Mouse (Mus musculus) fat pad, adult 2 months (tissue): Measurements from ENCODE around the gene Spib.

Experiments
- DNase-seq: peaks from one replicate; pipeline ENCODE4 v3.0.0-alpha.2; 2011; ENCODE audit warnings: low read depth, low spot score; ENCODE audit errors: extremely low read depth

The Spib gene

DNA sequence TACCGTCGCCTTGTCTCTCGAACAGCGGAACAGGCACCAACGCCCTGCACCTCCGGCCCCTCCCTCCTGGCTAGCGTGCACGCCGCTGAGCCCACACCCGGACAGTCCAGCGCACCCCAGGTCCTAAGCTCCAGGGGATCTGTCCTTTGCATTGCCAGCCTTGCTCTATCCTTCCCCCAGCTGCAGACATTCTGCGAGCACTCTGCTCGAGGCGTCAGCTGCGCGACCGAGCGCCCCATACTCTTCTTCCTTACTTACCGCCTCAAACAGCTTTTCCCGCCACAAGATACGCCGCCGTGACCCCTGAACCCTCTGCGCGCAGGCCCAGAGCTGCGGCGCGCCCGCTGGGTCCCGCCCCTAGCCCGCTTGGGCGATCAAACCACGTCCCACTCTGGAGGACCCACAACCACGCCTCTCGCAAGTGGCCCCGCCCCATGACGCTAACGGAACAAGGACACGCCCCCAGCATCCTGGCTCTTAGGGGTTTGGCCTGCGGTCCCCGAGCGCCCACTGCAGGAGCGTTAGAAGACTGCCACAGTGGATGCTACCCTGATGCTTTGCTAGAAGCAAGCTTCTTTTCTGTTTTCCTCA lies 16.7 kb upstream of the Spib start, which contains the start of gene Pold1:
Pold1 (minus strand) TSS at position 353 of the 591 bp plus-strand sequence.
- peak; percentile 63 for DNase-seq

DNA sequence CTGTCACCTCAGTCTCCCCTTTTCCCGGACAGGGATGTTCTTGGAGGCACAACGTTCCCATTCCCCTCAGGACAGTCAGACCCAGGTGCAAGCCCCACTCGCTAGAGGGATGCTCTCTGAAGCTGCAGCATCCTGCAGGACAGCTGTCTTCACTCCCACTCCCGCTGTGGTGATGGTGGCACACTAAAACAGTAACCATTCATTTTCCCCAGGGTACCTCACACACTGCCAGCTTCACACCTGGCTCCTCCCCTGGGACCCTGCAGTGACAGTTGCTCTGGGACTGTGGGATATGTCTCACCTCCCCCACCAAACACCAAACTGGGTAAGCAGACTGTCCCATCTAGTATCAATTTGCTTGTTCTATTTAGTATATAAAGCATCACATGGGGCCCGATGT lies 15.9 kb upstream of the Spib start:
- no peak for DNase-seq

DNA sequence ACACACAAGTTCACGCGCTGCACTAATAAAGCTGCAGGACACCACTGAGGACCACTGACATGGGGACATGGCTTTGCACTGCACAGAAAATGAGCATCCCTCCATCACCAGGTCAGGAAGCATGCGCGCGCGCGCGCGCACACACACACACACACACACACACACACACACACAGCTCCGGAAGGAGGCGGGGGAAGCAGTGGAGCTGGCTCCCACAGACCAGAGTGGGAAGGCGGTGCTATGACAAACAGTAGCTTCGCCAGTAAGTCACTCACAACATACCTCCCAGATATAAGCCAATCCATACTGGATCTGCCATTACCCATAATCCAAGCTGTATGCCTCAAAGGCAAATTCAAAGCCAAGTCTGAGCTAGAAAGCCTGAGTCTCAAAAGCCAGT lies 15.2 kb upstream of the Spib start:
- DNase-seq = no peak

DNA sequence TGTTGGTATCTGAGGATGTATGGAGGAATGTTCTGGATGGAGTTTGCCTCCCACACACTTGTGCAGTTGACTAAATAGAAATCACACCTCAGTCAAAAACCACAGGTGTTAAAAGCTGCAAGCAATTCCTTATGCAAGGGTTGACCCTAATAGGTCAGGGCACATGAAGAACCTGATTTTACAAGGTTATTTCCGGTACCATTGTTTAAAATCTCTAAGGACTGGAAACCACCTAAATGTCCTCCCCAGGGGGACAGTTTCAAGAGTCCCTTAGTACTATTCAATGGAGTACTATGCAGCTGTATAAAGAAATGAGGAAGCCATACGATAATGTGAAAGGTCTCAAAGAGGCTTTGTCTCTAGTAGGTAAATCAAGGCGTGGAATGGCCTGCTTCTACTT lies 14.4 kb upstream of the Spib start:
- DNase-seq = no peak

DNA sequence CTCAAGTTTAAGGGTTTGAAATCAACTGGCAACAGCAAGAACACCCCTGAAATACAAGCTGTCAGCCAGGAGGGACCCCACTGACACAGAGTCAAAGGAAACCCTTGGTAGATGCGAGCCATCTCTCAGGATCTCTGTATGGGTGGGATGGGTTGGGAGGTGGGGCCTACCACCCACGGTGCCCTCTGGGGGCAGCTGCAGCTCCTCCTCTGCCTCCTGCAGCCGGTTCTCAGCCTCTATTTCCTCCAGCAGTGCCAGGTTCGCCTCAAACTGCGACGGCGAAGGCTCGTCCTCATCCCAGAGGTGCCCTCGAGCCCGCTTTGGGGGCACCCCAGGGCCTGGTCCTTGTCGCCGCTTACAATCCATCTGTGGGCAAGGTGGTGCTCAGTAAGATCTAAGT lies 11.2 kb upstream of the Spib start:
- DNase-seq = no peak

DNA sequence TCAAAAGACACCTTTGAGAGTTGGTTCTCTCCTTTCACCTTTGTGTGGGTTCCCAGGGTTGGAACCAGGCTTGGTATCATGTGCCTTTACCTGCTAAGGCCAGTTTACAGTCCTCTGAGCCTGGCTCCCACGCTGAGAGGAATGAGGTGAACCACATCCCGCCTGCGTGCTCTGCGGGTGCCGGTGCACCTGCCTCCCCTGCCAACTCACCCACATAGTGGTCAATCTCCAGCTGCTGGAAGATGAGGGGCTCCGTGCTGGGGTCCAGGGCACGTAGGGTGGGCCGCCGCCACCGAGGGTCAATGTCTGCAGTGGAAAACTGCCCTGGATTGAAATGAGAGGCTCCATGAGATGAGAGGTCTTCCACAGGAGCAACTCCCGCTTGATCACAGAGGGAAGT lies 10.7 kb upstream of the Spib start:
- DNase-seq = no peak

DNA sequence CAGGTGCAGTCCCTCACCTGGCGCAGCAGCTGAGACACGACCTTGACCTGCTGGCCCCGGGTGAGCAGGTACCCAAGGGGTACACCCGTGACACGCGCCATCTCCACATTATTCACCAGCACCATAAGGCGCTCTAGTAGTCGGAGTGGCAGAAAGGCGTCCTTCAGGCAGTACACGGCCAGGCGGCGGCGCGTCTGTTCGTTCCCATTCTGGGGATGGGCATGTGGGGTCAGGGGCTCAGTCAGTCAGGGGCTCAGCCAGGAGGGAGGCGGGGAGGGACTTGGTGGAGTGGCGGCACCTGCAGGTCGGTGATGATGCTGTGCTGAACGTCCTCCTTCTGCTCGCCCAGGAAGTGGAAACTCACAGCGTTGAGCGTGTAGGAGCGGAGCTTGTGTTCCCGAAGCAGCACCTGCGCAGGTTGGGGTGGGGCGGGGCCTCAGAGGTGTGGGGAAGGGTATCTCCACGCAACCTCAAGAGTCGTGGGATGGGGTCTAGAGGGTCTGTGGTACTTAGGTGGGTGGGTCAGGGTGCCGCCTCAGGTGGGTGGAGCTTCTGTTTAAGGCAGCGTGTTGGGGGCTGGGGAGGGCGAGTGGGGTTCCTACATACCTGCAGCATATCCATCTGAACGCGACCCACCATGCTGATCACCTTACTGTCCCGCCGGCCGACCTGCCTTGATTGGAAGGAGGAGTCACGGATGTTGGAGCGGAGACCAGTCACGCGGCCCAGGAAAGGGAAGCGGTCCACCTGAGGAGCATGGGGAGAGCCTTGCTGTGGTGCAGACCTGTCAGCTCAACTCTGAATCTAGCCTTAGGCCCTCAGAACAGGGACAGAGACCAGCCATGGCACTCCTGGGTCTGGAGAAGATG lies 7.1 kb upstream of the Spib start:
- no peak for DNase-seq

DNA sequence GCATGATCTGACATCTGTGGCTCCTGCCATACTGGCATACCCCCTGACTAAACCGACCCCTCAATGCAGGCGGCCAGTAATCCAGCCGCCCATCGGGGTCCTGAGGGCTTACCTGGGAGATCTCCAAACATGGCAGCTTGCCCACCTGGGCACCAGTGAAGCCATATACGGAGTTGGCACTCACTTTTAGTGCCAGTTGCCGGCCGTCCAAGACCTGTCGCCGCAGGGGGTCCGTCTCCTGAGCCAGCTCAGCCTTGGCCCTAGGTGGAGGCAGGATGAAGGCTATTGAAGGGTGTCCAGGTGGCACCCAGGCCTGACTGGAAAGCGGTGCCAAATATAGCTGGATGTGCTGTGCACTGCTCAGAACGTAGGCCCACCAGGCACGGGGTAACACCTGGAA lies 5.6 kb upstream of the Spib start:
- no peak for DNase-seq

DNA sequence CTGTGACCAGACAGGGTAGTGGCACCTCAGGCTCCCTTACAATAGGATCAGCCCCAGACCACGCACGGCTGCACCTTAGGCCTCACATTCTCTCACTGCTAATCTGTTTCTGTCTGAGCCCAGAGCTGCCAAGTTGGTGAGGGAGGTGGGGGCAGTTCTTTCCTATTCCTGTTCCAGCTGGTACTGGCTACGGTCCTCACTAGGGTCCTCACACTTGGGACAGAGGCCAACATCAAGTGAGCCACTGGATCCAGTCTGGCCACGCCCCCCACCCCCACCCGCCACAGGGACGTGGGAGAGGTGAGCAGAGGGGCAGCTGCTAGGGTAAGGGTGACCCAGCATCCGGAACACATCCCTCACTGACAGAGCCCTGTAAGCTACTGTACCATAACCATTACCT lies 5.1 kb upstream of the Spib start:
- DNase-seq = no peak

DNA sequence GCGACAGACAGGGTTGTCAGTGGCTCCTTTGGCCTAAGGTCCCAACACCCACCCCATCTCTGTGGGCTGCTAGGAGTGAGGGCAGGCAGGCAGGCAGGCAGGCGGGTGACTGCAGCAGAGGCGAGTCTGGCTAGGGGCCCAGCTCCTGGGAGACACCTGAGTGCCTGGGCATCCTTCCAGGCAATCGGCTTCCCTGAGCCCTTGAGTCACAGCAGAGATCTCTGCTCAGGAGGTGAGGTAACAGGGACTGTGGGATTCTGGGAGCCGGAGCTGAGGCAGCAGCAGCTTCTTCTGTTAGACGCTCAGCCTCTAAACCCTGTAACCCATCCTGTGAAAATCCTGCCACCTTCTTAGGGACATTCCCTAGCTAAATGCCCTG lies 4.7 kb upstream of the Spib start:
- DNase-seq = peak; percentile 82

DNA sequence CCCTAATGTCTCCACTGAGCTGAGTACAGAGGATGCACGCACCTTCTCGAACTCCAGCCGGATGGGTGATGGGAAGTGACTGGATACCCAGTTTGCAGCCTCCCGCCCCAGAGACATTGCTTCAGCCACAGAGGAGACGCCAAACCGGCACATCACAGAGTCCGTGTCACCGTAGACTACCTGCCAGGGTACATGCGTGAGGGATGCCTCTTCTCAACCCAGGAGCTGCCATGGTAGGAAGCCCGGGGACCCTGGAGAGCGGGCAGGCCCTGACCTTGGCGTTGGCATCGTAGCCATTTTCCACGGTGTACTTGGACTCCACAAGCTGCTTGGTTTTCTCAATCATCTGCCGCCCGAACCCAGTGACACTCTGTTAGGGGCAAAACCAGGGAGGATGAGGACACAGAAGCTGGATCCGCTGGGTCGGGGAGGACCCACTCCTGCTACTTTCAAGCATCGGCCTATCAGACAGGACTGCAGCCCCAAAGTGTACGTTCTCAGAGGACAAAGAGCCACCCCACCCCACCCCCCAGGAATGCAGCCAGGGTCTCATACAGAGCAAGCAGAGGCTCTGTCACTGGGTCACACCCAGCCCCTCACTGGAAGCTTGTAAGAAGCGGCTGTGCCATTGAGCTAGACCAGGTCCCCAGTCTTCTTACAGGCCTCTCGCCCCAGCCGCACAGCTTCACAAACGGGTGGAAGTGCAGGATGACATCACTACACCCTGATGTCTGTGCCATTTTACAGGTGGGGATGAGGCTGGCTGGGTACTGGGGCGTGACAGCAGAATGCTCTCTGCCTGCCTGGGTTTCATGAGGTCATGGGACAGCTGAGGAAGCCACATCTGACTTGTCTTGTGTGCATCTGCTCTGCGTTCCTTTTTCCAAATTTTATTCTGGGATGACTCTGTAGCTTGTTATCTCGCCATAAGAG lies 4.1 kb upstream of the Spib start:
- no peak for DNase-seq

DNA sequence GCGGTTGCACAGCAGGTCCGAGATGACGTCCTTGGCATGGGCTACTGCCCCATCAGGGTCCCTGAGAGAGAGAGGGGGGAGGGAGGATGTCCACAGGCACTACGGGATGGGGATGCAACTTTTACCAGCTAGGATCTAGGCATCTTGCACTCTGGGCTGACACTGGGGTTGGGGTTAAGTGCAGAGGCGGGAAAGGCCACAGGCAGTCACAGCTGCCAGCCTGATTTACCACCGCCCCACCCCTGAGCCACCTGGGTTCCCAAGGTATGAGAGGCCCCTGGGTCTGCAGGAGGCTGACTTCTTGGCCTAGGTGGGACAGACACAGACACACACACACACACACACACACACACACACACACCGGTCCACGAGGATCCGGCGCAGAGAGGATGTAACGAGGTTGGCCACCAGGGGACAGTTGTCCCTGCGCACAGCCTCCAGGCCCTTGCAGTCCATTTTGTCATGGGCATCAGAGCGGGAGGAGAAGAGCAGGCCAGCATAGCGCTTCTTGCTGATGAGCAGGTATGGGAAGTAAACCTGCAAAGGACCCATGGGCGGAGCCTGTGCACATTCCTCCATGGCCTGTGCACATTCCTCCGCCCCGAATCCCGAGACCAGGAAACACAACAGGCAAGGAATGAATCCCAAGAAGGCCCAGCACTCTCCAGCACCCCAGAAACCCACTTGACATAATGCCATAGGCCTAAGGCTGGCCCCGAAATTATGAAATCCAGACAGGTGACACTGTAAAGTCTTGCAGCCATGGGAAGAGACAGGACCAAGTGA lies 3.0 kb upstream of the Spib start:
- DNase-seq = no peak

DNA sequence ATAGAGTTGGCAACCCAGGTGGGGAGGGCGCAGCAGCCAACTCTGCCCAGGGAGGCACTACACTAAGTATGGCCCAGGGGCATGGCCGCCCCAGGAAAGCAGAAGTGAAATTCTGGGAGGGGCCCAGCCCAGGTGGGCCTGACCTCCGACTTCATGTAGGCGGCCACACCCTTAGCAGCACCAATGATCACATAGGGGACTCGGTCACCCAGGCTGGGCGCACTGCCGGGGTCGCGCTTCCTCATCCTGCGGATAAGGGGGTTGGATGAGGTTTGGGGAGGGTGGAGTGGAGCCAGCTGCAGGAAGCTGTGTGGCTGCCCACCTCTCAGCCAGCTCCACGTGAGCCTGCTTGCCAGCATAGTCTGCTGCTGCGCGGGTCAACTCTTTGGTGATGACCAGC lies 2.4 kb upstream of the Spib start:
- no peak for DNase-seq

DNA sequence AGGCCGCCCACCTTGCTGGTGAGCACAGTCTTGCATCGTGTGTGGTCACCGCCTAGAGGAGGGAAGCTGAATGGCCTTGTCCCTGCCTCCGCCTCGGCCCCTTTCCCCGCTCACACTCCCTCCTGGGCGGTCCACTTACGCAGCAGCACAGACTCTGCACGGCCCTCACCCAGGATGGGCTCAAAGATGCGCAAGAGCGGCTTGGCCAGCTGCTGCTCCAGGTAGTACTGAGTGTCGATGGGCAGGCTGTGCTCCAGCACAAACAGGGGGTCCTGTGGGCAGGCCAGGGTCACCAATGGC lies 1.8 kb upstream of the Spib start:
- DNase-seq = no peak

DNA sequence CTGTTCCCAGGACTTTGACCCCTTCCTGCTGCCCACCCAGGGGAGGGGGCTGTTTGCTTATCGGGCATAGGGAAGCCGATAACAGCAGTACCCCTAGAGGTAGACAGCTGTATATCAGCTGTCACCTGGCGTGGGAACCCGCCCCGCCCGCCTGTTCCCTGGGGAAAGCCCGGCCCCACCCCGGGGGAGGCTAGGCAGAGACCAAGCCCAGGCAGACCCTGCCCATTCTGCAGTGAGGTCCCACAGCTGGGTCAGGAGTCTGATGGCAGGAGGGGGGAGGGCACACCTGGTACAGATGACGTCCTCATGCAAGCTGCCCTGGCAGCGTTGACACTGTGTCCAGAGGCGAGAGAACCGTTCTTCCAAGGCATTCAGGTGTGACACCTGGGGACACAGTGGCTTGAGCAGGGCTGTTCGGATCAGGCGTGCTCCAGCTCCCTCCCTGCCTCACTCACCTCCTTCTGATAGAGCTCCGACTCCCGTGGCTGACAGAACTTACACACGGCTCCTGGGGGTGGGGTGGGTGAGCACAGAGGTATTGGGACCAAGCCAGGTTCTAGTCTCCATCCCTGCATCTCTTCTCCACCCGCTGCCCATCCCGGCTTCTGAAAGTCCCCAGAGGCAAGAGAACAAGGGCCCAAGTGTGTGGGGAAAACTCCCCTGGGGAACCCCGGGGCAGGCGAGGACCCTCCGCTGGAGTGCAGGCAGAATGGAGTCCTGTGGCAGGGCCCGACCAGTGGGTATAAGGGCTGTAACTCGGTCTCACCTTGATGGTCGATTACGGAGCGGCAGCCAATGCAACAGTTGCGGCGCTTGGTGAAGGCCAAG lies 1.3 kb upstream of the Spib start:
- no peak for DNase-seq

DNA sequence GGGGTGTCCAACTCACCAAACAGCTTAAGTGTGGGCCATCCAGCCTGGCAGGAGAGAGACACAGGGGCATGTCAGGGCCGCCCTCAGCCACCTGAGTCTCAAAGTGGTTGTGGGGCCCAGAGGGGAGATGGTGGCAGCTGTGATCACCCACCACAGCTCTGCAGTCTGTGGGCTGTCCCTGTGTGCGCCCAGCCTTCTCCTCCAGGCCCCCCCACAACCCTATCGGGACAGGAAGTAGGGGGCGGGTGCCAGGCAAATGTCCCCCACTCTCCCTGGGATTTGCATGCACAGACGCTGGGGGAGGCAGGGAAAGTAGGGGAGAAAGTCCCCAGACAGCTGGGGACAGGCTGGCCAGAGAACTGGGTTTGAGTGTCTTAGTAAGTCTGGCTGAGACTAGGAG lies 664 bp downstream of the Spib start:
- no peak for DNase-seq

DNA sequence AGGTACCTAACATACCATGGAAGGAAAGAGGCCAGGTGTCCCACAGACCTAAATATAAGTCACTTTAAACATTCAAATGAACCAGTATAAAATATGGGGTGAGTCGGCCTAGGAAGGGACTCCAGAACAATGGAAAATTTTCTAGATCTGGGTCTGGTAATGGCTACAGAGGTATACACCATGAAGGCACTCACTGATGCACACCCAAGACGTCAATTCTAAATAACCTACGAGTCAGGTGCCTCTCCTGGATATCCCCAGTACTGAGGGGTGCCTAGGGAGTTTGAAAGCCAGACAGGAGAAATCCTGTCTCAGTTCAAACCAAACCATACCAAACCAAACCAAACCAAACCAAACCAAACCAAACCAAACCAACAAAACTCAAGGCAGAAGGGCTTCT lies 1.4 kb downstream of the Spib start:
- DNase-seq = no peak

DNA sequence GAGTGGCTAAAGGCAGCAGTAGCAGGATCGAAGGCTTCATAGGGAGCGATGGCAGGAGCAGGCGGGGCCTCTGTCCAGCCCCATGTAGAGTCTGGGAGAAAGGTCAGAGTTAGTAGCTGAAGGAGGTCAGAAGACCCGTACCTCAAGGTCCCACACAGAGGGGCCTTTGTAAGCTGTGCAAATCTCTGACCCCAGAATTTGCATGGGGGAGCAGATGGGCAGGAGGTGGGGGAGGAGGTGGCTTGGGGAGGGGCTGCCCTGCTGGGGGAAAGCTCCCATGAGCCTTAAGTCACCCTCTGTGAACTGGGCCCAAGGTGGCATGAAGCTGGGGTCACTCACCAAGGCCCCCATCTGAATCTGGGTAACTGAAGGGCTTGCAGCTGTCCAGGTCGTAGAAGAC lies 2.4 kb downstream of the Spib start:
- no peak for DNase-seq

DNA sequence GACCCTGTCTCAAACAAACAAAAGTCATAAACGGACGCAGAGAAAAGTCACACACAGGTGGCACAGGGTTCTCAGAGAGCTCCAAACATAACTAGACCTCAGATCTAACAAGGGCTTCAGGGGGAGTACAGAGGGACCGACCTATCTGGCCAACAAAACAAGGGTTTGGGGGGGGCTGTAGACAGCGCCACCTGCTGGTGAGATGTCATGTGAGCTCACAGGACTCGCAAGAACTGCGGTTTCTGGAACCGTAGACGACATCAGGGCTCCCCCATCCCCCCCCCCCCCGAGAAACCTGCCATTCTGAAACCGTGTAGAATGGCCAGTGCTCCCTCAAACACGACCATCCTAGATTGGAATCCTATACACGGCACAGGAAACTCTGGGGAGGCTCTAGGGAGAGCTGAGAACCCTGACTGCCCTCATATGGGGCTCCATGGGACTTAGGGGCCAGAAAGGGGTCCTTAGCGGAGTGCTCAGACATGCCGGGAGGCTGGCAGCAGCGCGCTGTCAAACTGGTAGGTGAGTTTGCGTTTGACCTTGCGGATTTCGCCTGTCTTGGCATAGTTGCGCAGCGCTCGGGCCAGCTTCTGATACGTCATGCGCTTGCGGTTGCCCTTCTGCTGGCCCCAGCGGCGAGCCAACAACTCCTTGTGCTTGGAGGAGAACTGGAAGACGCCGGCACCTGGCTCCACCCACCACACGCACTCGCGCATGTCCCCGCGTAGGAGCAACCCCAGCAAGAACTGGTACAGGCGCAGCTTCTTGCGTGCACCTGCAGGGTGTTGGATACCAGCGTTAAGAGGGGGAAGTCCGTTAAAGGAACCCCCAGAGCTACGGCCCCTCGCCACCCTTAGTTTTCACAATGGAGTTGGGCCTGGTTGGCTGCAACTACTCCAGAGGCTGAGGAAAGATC lies 4.1 kb downstream of the Spib start:
- DNase-seq = peak; percentile 21
